Mouse (Mus musculus): ENCODE measurements around the gene Sstr5. TPM values are rescaled to one million over a fixed set of nuclear protein-coding genes. Genes with fewer than 3 reads are reported as not detected.

The Sstr5 gene
- polyA plus RNA-seq, 1 experiment: not detected

GRCm38 (mm10) chr17:25511876-25512275 lies 14.8 kb upstream of the Sstr5 start:
- TF ChIP-seq CEBPB (IDR thresholded peaks at IDR 0.05; ENCODE audit: low read depth) (no peak), MYOG (IDR thresholded peaks at IDR 0.05; ENCODE audit: control insufficient read depth, extremely low read depth, insufficient read length) (no peak), CTCF (IDR thresholded peaks at IDR 0.05; ENCODE audit: control insufficient read depth, insufficient read depth, insufficient read length) (no peak), USF1 (IDR thresholded peaks at IDR 0.05; ENCODE audit: low read depth) (no peak), MAX (IDR thresholded peaks at IDR 0.05) (no peak), FOSL1 (IDR thresholded peaks at IDR 0.05; ENCODE audit: insufficient read depth, low read length, poor library complexity, severe bottlenecking) (no peak)
- no peaks in the 10 kb centered on the region for H3K79me2 ChIP-seq (ENCODE audit: control insufficient read depth, insufficient read depth)
- no peaks in the 10 kb centered on the region for H3K36me3 ChIP-seq (ENCODE audit: control insufficient read depth, insufficient read depth)
- no peak overlapping the region for H3K4me3 ChIP-seq (ENCODE audit: insufficient read depth, poor library complexity, severe bottlenecking)
- no peaks in the 10 kb centered on the region for H3K27me3 ChIP-seq (ENCODE audit: control insufficient read depth, insufficient read depth, insufficient read length)
- H3K79me3 ChIP-seq (ENCODE audit: low read depth): no peaks in the 10 kb centered on the region
- H3ac ChIP-seq (ENCODE audit: control insufficient read depth, insufficient read length, low read depth): no peak overlapping the region

- H3K79me3 ChIP-seq (ENCODE audit: low read depth): no peaks in the 10 kb centered on the region
- TF ChIP-seq CEBPB (IDR thresholded peaks at IDR 0.05; ENCODE audit: low read depth) (no peak), CTCF (IDR thresholded peaks at IDR 0.05; ENCODE audit: control insufficient read depth, insufficient read depth, insufficient read length) (no peak), USF1 (IDR thresholded peaks at IDR 0.05; ENCODE audit: low read depth) (no peak), FOSL1 (IDR thresholded peaks at IDR 0.05; ENCODE audit: insufficient read depth, low read length, poor library complexity, severe bottlenecking) (no peak), MYOG (IDR thresholded peaks at IDR 0.05; ENCODE audit: control insufficient read depth, extremely low read depth, insufficient read length) (no peak), MYOD1 (IDR thresholded peaks at IDR 0.05; ENCODE audit: control insufficient read depth, insufficient read length, low read depth) (no peak), MAX (IDR thresholded peaks at IDR 0.05) (no peak)
- H3K27me3 ChIP-seq (ENCODE audit: control insufficient read depth, insufficient read depth, insufficient read length): no peaks in the 10 kb centered on the region
- no peaks in the 10 kb centered on the region for H3K79me2 ChIP-seq (ENCODE audit: control insufficient read depth, insufficient read depth)
- no peak overlapping the region for H3ac ChIP-seq (ENCODE audit: control insufficient read depth, insufficient read length, low read depth)
- H3K4me3 ChIP-seq (ENCODE audit: insufficient read depth, poor library complexity, severe bottlenecking): no peak overlapping the region
- H3K36me3 ChIP-seq (ENCODE audit: control insufficient read depth, insufficient read depth): no peaks in the 10 kb centered on the region
Observed at GRCm38 (mm10) chr17:25510074-25510830, 13.2 kb upstream of the Sstr5 start.

GRCm38 (mm10) chr17:25508860-25509577 lies 11.9 kb upstream of the Sstr5 start:
- TF ChIP-seq CEBPB (IDR thresholded peaks at IDR 0.05; ENCODE audit: low read depth) (no peak), MYOG (IDR thresholded peaks at IDR 0.05; ENCODE audit: control insufficient read depth, extremely low read depth, insufficient read length) (no peak), CTCF (IDR thresholded peaks at IDR 0.05; ENCODE audit: control insufficient read depth, insufficient read depth, insufficient read length) (peak; percentile 2), MYOD1 (IDR thresholded peaks at IDR 0.05; ENCODE audit: control insufficient read depth, insufficient read length, low read depth) (peak; percentile 36)
- Histone ChIP-seq H3K36me3 (ENCODE audit: control insufficient read depth, insufficient read depth) (no peaks in the 10 kb centered on the region), H3K27me3 (ENCODE audit: control insufficient read depth, insufficient read depth, insufficient read length) (no peaks in the 10 kb centered on the region), H3K79me2 (ENCODE audit: control insufficient read depth, insufficient read depth) (no peaks in the 10 kb centered on the region), H3K4me3 (ENCODE audit: insufficient read depth, poor library complexity, severe bottlenecking) (no peak overlapping the region), H3K79me3 (ENCODE audit: low read depth) (no peaks in the 10 kb centered on the region), H3ac (ENCODE audit: control insufficient read depth, insufficient read length, low read depth) (no peak overlapping the region)

- H3K79me2 ChIP-seq (ENCODE audit: control insufficient read depth, insufficient read depth): no peaks in the 10 kb centered on the region
- H3K4me3 ChIP-seq (ENCODE audit: insufficient read depth, poor library complexity, severe bottlenecking): no peak overlapping the region
- H3K27me3 ChIP-seq (ENCODE audit: control insufficient read depth, insufficient read depth, insufficient read length): no peaks in the 10 kb centered on the region
- TF ChIP-seq MAX (IDR thresholded peaks at IDR 0.05): no peak
- TF ChIP-seq CTCF (IDR thresholded peaks at IDR 0.05; ENCODE audit: control insufficient read depth, insufficient read depth, insufficient read length): peak; percentile 56
- H3K36me3 ChIP-seq (ENCODE audit: control insufficient read depth, insufficient read depth): no peaks in the 10 kb centered on the region
- no peak overlapping the region for H3ac ChIP-seq (ENCODE audit: control insufficient read depth, insufficient read length, low read depth)
- H3K79me3 ChIP-seq (ENCODE audit: low read depth): no peaks in the 10 kb centered on the region
Observed at GRCm38 (mm10) chr17:25507799-25508198, 10.7 kb upstream of the Sstr5 start.

GRCm38 (mm10) chr17:25502599-25502998 lies 5.5 kb upstream of the Sstr5 start:
- Histone ChIP-seq H3K36me3 (ENCODE audit: control insufficient read depth, insufficient read depth) (no peaks in the 10 kb centered on the region), H3K27me3 (ENCODE audit: control insufficient read depth, insufficient read depth, insufficient read length) (peaks cover 23% of the 10 kb centered on the region), H3K79me3 (ENCODE audit: low read depth) (no peaks in the 10 kb centered on the region), H3K79me2 (ENCODE audit: control insufficient read depth, insufficient read depth) (no peaks in the 10 kb centered on the region), H3K4me3 (ENCODE audit: insufficient read depth, poor library complexity, severe bottlenecking) (no peak overlapping the region), H3ac (ENCODE audit: control insufficient read depth, insufficient read length, low read depth) (no peak overlapping the region)
- TF ChIP-seq CEBPB (IDR thresholded peaks at IDR 0.05; ENCODE audit: low read depth) (no peak), CTCF (IDR thresholded peaks at IDR 0.05; ENCODE audit: control insufficient read depth, insufficient read depth, insufficient read length) (no peak), MAX (IDR thresholded peaks at IDR 0.05) (no peak), USF1 (IDR thresholded peaks at IDR 0.05; ENCODE audit: low read depth) (no peak), MYOD1 (IDR thresholded peaks at IDR 0.05; ENCODE audit: control insufficient read depth, insufficient read length, low read depth) (no peak), FOSL1 (IDR thresholded peaks at IDR 0.05; ENCODE audit: insufficient read depth, low read length, poor library complexity, severe bottlenecking) (no peak), MYOG (IDR thresholded peaks at IDR 0.05; ENCODE audit: control insufficient read depth, extremely low read depth, insufficient read length) (no peak)
